Mouse (Mus musculus) intestine, embryonic 16.5 days (tissue): ENCODE data around the gene Mark2. TPM values are rescaled to one million over a fixed set of nuclear protein-coding genes. Genes with fewer than 3 reads are reported as not detected.

Source experiments
- ATAC-seq: fragments of 200-750 bp; cut with Nextera tagmentation; 2 replicates; pipeline ENCODE4 v1.8.0; 2017; ENCODE audit warnings: moderate TSS enrichment, moderate library complexity
- H3K27ac ChIP-seq: fragments of 300-500 bp; sonication (generic); 2 replicates; pipeline ENCODE4 v1.5.1; 2014; ENCODE audit warnings: mild to moderate bottlenecking, low read length
- H3K27me3 ChIP-seq: fragments of 300-500 bp; sonication (generic); replicated peaks from 2 replicates; pipeline ENCODE4 v1.6.1; 2014; ENCODE audit warnings: low read length, control low read depth, mixed read lengths; ENCODE audit not compliant: control insufficient read depth, insufficient read depth
- H3K36me3 ChIP-seq: fragments of 300-500 bp; sonication (generic); 2 replicates; pipeline ENCODE4 v1.6.1; 2014; ENCODE audit warnings: low read length, control low read depth; ENCODE audit not compliant: control insufficient read depth, insufficient read depth
- H3K4me1 ChIP-seq: fragments of 300-500 bp; sonication (generic); 2 replicates; pipeline ENCODE4 v1.6.1; 2014; ENCODE audit warnings: low read length, control low read depth, mixed read lengths; ENCODE audit not compliant: control insufficient read depth, insufficient read depth
- H3K4me2 ChIP-seq: fragments of 300-500 bp; sonication (generic); 2 replicates; pipeline ENCODE4 v1.6.1; 2014; ENCODE audit warnings: low read depth, low read length, control low read depth
- H3K4me3 ChIP-seq: fragments of 300-500 bp; sonication (generic); 2 replicates; pipeline ENCODE4 v1.5.1; 2014; ENCODE audit warnings: mild to moderate bottlenecking, low read length
- H3K9ac ChIP-seq: fragments of 300-500 bp; sonication (generic); 2 replicates; pipeline ENCODE4 v1.6.1; 2014; ENCODE audit warnings: low read depth, low read length
- H3K9me3 ChIP-seq: fragments of 300-500 bp; sonication (generic); 2 replicates; pipeline ENCODE4 v1.6.1; 2016; ENCODE audit warnings: low read length, control low read depth; ENCODE audit not compliant: control insufficient read depth
- WGBS: fragments of 180-500 bp; shearing (Covaris S2); extraction: QIAGEN DNeasy Blood & Tissue Kit; methylation state at CpG from one replicate; pipeline ENCODE4 v1.1.7; 2014; 5-methylcytosine and 5-hydroxymethylcytosine counted together
- polyA plus RNA-seq: library from polyadenylated mRNA; unstranded; fragments of >200 nt; fragmentation: Nextera tagmentation; extraction: Ambion mirVana; gene quantifications from 2 replicates; pipeline ENCODE4 v1.2.1, GENCODE M21; 2015

Mark2 gene
- polyA plus RNA-seq, 1 experiment from 2014 or later: 39.1 TPM

DNA sequence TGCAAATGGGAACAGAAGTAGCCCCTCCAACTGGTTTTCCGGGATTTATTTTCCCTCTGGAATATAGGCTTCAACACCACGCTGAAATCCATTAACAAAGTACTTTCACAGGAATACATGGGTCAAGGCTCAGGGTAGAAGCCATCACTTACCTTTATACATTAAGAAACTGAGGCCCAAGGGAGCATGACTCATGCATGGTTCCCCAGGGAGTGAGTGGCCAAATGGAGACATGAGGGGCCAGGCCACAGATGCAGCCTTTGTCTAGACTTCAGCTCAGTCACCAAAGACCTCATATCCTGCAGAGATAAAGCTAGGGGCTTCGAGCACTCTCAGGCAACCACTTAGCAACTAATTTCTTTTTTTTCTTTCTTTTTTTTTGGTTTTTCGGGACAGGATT lies 104.9 kb downstream of the Mark2 start:
- Histone ChIP-seq H3K27me3 (no peaks in the 10 kb centered on the region), H3K4me3 (no peak overlapping the region), H3K4me2 (no peak overlapping the region), H3K36me3 (peaks cover 3% of the 10 kb centered on the region), H3K9ac (no peak overlapping the region), H3K9me3 (no peaks in the 10 kb centered on the region), H3K27ac (no peak overlapping the region), H3K4me1 (peaks cover 3% of the 10 kb centered on the region; the same call in 1 of the 2 replicates)
- ATAC-seq: no peak
- 93% methylated on average over 4 of the region's 4 CpGs for WGBS

- 95% methylated on average over 2 of the region's 2 CpGs for WGBS
- no peak for ATAC-seq
- H3K9ac ChIP-seq: no peak overlapping the region
- H3K4me3 ChIP-seq: no peak overlapping the region
- peaks cover 3% of the 10 kb centered on the region for H3K36me3 ChIP-seq
- no peak overlapping the region for H3K4me2 ChIP-seq
- no peaks in the 10 kb centered on the region for H3K9me3 ChIP-seq
- H3K27ac ChIP-seq: no peak overlapping the region
- H3K27me3 ChIP-seq: no peaks in the 10 kb centered on the region
- peaks cover 3% of the 10 kb centered on the region; the same call in 1 of the 2 replicates for H3K4me1 ChIP-seq
Observed at GRCm38 (mm10) chr19:7236011-7236410, 105.6 kb downstream of the Mark2 start.

- peaks cover 3% of the 10 kb centered on the region for H3K36me3 ChIP-seq
- 87% methylated on average over 9 of the region's 9 CpGs for WGBS
- no peak overlapping the region for H3K9ac ChIP-seq
- H3K27ac ChIP-seq: no peak overlapping the region
- H3K4me2 ChIP-seq: no peak overlapping the region
- H3K9me3 ChIP-seq: no peaks in the 10 kb centered on the region
- ATAC-seq: no peak
- H3K27me3 ChIP-seq: no peaks in the 10 kb centered on the region
- H3K4me1 ChIP-seq: peaks cover 3% of the 10 kb centered on the region; the same call in 1 of the 2 replicates
- no peak overlapping the region for H3K4me3 ChIP-seq
Observed at GRCm38 (mm10) chr19:7235461-7235860, 106.2 kb downstream of the Mark2 start.

GRCm38 (mm10) chr19:7234537-7235221 lies 107.0 kb downstream of the Mark2 start:
- H3K4me3 ChIP-seq: no peak overlapping the region
- H3K27me3 ChIP-seq: no peaks in the 10 kb centered on the region
- no peak overlapping the region for H3K9ac ChIP-seq
- H3K27ac ChIP-seq: no peak overlapping the region
- 56% methylated on average over 8 of the region's 8 CpGs for WGBS
- H3K4me2 ChIP-seq: no peak overlapping the region
- H3K36me3 ChIP-seq: peaks cover 7% of the 10 kb centered on the region
- ATAC-seq: peak; percentile 74
- peaks cover under 1% of the 10 kb centered on the region; the same call in 1 of the 2 replicates for H3K4me1 ChIP-seq
- no peaks in the 10 kb centered on the region for H3K9me3 ChIP-seq

DNA sequence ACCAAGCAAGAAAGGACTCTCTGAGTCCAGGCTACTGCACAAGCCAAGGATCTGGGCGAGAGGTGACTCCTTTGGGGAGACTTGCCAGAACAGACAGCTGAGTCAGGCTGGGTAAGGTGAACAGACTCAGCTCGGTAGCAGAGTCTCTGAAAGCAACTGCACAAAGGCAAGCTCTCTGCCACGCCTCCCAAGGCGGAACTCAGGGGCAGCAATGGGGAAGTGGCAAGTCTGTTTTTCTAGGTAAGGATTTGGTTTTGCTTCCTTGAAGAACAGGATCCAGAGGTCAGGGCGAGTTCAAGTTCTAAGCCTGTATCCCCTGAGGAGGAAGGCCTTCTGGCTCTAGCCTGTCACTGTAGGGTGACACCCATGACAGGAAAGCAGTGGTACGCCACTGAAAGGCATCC lies 115.1 kb downstream of the Mark2 start:
- 62% methylated on average over 6 of the region's 6 CpGs for WGBS
- Histone ChIP-seq H3K27me3 (no peaks in the 10 kb centered on the region), H3K9me3 (no peaks in the 10 kb centered on the region), H3K4me2 (0 out of 2 replicates have a peak overlapping the region, but pooled peaks have one; percentile 5), H3K4me1 (peaks cover 17% of the 10 kb centered on the region), H3K36me3 (peaks cover 27% of the 10 kb centered on the region), H3K27ac (peak overlapping the region; percentile 84), H3K4me3 (no peak overlapping the region), H3K9ac (0 out of 2 replicates have a peak overlapping the region, but pooled peaks have one; percentile 7)
- ATAC-seq: peak; percentile 77

Other genes starting within 250 kb of the Mark2 start
- gene Flrt1, start 236.1 kb downstream of the Mark2 start, polyA plus RNA-seq: 1.6 and 1.9 TPM in 2 replicates
- gene Otub1, start 135.5 kb downstream of the Mark2 start, polyA plus RNA-seq: 162 and 166 TPM in 2 replicates
- gene Cox8a, start 124.2 kb downstream of the Mark2 start, polyA plus RNA-seq: 1,467 and 1,508 TPM in 2 replicates
- gene Naa40, start 100.7 kb downstream of the Mark2 start, polyA plus RNA-seq: 48.4 and 51.9 TPM in 2 replicates
- 6.5 and 9.0 TPM in 2 replicates for gene Rcor2, start 74.5 kb downstream of the Mark2 start, polyA plus RNA-seq
- 17.4 and 18.2 TPM in 2 replicates for gene Spindoc, start 41.1 kb upstream of the Mark2 start, polyA plus RNA-seq
- 3.1 and 3.2 TPM in 2 replicates for gene 2700081O15Rik, start 75.8 kb upstream of the Mark2 start, polyA plus RNA-seq
- 127 TPM in 2 replicates for gene Rtn3, start 141.4 kb upstream of the Mark2 start, polyA plus RNA-seq
- 6.1 and 7.7 TPM in 2 replicates for gene Atl3, start 152.2 kb upstream of the Mark2 start, polyA plus RNA-seq
- gene Pla2g16, start 215.6 kb upstream of the Mark2 start, polyA plus RNA-seq: 5.5 and 7.2 TPM in 2 replicates